Mouse (Mus musculus) urinary bladder, postnatal 14 days (tissue): ENCODE results near the gene Areg.

Source experiments
- DNase-seq: peaks from one replicate; pipeline ENCODE4 v3.0.0; 2021; ENCODE audit warnings: low spot score

Areg gene

DNA sequence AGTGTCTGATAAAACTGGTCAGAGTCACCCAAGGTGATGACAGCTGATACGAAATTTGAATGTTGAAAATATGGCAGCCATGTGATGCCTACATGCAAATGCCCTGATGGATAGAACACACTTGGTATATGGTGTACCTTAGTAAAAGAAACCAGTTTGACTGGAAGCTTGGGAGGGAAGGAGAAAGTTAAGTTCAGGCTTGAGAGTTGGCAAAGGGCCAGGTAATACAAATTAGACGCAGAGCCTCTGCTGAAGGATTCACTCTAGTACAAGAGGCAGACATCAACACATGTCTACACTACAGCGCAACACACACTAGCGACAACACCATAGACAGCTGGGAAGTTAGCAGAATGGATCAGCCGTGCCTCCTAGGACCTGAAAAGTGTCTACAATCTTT, 27.2 kb downstream of the Areg start:
- no peak for DNase-seq

DNA sequence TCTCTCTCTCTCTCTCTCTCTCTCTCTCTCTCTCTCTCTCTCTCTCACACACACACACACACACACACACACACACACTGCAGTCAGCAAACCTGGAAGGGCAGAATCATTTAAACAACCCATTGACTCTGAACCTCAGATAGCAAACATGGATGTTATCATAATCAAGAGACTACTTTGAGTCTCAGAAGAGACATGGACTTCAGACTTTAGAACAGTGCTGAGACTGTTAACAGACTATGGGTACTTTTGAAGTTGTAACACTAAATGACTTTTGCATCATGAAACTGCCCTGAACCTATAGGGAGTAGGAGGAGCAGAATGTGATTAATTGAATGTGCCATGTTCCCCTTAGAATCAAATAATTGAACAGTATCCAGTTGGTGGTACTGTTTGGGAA, 37.0 kb downstream of the Areg start:
- no peak for DNase-seq

DNA sequence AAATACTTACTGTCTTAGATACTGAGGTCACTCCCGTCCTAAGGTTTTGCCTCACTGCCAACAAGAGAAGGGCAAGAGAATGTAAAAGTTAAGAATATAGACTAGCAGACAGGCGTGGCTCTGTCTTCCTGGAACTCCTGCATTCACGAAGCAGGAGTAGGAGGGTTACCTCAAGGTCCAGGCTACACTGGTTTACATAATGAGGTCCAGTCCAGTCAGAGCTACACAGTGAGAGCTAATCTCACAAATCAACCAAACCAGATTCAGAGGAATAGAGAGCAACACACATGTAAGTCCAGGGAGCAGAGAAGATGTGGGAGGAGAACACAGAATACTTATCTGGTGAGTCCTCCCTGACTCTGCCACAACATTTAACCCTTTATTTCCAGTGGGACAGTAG, 55.2 kb downstream of the Areg start:
- DNase-seq: no peak
